Mouse (Mus musculus) urinary bladder, adult 2 months (tissue): ENCODE measurements around the gene Itpr2. TPM values are rescaled to one million over a fixed set of nuclear protein-coding genes. Genes with fewer than 3 reads are reported as not detected.
A peak's percentile ranks its signal among the peaks of the same experiment; 100 is the strongest.

Source experiments
- DNase-seq: peaks from one replicate; pipeline ENCODE4 v3.0.0; 2022; ENCODE audit warnings: low spot score
- polyA plus RNA-seq: library from polyadenylated mRNA; depleted of rRNA; stranded (reverse); fragments of >200 nt; gene quantifications from 2 replicates; pipeline ENCODE4 v1.2.3, GENCODE M21; 2012

The Itpr2 gene
- polyA plus RNA-seq, 1 experiment, result 3.9 TPM

- no peak for DNase-seq
Observed at GRCm38 (mm10) chr6:146310210-146310609, 191.8 kb downstream of the Itpr2 start.

- DNase-seq, result no peak
Observed at GRCm38 (mm10) chr6:146309335-146309734, 192.7 kb downstream of the Itpr2 start.

DNA sequence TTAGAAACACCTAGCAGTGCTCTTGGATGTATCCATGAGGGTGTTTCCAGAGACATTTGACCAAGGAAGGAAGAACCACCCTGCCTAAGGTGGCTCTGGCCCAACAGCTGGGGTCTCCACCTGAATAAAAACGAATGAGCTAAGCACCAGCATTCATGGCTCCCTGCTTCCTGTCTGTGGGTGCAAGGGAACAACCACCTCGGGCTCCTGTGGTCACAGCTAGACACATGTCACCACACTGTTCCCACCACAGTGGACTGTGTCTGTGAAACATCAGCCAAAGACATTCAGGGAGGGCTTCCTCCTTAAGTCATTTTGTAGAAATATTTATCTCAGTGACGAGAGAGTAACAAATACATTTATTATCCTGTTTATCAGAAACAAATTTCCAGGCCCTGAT, 196.0 kb downstream of the Itpr2 start:
- DNase-seq, result no peak

- DNase-seq, result no peak
Observed at GRCm38 (mm10) chr6:146304088-146304487, 197.9 kb downstream of the Itpr2 start.

- no peak for DNase-seq
Observed at GRCm38 (mm10) chr6:146303336-146303735, 198.7 kb downstream of the Itpr2 start.

- no peak for DNase-seq
Observed at GRCm38 (mm10) chr6:146302574-146303130, 199.4 kb downstream of the Itpr2 start.

DNA sequence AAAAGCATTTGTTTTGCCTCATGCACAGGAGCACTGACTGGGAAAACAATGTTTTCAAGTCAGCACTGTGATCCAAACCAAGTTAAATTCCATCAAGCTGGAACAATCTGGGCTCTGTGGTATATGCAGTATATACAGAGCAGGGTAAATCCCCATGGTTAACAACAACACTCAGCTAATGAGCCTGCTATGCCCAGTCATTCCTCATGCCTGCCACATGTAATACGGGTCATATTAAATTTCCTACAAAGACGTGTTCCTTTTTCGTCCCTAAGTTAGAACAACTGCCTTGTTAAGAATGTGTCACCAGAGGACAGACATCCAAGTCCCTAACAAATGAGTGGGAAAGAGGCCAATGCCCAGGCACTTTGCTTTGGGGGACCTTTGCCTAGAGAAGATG, 199.9 kb downstream of the Itpr2 start:
- no peak for DNase-seq

GRCm38 (mm10) chr6:146300961-146301360, 201.1 kb downstream of the Itpr2 start:
- DNase-seq, result no peak

GRCm38 (mm10) chr6:146298712-146299111, 203.3 kb downstream of the Itpr2 start:
- no peak for DNase-seq

GRCm38 (mm10) chr6:146291036-146291435, 211.0 kb downstream of the Itpr2 start:
- DNase-seq, result no peak

- no peak for DNase-seq
Observed at GRCm38 (mm10) chr6:146289801-146290200, 212.2 kb downstream of the Itpr2 start.

DNA sequence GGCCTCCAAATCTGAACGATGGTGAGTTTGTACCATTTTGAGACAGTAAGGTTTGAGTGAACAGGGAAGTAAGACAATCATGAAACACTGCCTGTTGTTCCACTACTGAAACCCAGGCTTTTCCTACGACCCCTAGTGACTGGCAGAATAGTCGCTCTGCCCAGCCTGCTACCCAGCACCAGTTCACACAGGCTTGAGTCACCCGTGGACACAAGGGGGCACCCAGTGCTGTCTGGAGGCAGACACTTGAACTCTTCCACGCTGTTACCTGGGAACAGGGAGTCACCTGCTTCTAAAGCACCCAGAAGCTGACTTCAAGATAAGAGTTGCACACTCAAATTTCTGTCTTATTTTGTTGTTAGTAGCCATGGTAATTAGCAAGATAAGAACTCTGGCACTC, 213.8 kb downstream of the Itpr2 start:
- no peak for DNase-seq

DNA sequence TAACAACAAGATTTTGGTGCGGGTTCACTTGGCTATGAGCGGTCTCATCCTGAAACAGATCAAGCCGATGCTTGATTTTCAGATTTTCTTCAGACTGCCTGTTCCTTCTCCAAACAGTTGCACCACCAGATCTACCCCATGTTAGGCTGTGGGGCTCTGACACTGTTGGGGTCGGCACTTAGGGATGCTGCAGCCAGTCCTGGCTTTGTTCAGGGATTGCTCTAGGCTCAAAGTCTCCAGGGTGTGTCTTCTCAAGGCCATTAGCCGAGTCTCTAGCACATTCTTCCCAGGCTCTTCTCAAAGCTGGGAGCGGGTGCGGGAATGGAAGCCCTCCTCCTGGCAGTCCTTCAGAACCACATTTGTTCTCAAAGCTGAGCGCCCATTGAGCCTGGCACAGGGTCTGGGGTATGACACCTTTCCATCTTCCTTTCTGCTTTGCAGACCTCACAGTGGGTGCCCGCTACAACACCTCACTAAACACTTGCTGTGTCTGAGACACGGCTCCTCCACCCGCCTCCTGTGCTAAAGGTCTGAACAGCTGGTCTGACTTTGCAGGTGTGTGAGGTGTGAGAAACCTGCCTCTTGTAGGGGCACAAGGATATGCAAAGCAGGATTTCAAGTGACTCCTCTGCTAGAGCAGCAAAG, 217.0 kb downstream of the Itpr2 start:
- no peak for DNase-seq

GRCm38 (mm10) chr6:146283981-146284380, 218.0 kb downstream of the Itpr2 start:
- no peak for DNase-seq

DNA sequence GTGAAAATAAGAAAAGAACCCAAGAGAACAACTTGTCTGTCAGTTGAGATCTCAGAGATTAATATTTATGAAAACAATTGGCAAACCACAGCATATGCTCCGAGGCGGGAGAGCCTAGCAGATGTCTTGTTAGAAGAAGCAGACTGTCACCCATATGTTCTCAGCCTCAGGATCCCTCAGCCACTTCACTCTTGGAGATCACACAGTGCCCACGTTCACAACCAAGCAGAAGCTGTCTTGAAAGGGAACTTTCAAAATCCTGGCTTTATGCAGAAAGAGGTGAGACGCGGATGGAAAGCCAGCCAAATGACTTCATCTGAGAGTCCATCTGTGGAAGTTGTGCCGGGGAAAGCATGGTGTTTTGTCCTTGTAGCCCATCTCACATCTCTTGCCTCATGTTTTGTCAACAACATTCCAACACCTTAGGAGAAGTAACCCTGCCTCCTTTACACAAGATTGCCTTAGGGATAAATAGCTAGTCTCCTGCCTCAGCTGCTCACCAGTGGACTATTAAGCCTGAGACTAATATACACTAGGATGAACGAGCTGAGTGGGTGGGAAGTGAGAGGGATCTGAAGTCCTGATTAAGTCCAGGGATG, 219.9 kb downstream of the Itpr2 start:
- no peak for DNase-seq

- DNase-seq, result no peak
Observed at GRCm38 (mm10) chr6:146281176-146281899, 220.7 kb downstream of the Itpr2 start.

GRCm38 (mm10) chr6:146273256-146273655, 228.8 kb downstream of the Itpr2 start:
- DNase-seq, result no peak

DNA sequence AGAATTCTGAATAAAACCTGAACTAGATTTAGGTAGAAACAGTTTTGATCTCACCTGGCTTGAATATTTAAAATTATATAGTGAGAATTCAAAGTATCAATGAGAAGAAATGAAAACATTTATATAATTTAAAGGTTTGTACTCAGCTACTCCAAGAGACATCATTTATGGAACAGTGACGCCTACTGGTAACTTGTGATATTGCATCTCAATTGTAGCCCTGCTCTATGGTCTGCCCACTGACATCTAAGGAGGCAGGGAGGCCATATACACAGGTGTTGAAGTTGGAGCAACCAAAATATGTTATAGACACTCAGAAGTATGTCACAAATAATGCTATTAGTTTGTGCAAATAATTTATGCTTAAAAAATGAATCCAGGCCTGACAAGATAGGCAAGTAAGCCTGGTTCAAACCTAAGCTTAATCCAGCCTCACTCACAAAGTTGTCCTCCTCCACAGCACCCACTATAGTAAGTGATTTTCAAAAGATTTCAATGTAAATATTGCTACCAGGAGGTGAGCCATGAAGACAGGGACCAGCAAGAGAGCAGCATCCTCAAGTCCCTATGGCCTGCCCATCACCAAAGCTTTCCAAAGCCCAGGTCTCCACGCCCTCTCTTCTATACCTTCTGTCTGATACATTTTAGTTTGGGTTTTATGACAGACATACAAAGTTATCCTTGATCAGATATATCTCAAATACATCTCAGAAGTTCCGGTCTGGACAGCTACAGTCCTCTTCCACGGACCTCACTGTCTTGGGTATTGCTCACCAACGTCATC, 229.6 kb downstream of the Itpr2 start:
- DNase-seq, result no peak

DNA sequence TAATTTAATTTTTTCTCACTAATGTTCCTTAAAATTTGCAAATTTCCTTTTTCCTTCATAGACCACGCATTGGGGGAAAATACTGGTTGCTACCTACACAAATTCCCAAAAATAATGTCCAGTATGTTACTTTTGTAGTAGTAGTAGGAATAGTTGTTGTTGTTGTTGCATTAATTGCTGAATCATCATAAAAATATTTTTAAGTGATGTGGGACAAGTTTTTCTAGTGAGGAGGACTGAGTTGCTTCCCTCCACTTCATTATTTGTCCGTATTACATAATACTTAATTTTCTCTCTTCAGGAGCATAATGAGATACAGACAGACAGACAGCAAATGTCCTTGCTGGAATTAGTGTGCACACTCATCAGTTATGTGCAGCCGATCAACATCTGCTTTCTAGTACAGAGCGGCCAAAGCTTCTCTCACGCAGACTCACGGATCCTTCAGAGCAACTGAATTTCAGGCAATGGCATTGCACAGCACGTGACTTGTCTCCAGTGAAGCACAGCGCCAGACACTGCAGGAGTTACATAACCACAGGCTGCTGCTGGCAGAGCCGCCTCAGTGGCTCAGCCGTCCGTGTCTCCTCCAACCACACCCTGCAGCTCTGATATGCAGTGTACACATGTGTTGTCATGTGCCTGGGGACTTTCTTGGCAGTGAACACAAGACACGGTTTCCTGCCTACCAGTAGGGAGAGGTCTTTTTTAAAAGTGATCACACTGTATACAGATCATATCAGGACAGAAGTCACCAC, 231.1 kb downstream of the Itpr2 start:
- DNase-seq, result peak; percentile 39

DNA sequence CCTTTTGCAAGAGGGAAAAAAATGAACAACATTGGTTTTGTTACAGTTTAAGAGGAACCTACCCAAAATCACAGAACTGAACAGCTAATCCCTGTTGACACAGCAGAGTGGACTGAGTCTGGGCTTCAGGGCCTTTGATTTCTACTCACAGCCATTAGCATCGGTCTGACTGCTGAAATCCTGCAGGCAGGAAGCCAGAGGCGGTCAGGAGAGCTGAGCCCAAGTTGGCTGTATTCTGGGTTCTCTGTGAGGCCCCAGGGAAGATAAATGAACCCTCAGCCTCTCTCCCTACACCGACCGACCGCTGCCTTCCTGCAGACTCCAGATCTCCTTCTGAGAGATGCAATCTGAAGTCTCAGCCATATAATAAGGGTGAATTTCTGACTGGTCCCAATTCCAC, 231.9 kb downstream of the Itpr2 start:
- no peak for DNase-seq

GRCm38 (mm10) chr6:146269291-146269690, 232.7 kb downstream of the Itpr2 start:
- no peak for DNase-seq
